Mouse (Mus musculus) heart, embryonic 10.5 days (tissue): Measurements from ENCODE around the gene Sf1. TPM values are rescaled to one million over a fixed set of nuclear protein-coding genes. Genes with fewer than 3 reads are reported as not detected.

Experiments used
- DNase-seq: peaks from one replicate; pipeline ENCODE4 v3.0.0-alpha.2; 2017; ENCODE audit warnings: low spot score
- H3K27ac ChIP-seq: fragments of 300-500 bp; sonication (generic); 2 replicates; pipeline ENCODE4 v1.5.1; 2016; ENCODE audit warnings: mild to moderate bottlenecking
- H3K27me3 ChIP-seq: fragments of 300-500 bp; sonication (generic); 2 replicates; pipeline ENCODE4 v1.6.1; 2016; ENCODE audit warnings: mild to moderate bottlenecking; ENCODE audit not compliant: poor library complexity, insufficient read depth, severe bottlenecking
- H3K36me3 ChIP-seq: fragments of 300-500 bp; sonication (generic); 2 replicates; pipeline ENCODE4 v1.6.1; 2016; ENCODE audit warnings: mild to moderate bottlenecking, moderate library complexity
- H3K4me1 ChIP-seq: fragments of 300-500 bp; sonication (generic); 2 replicates; pipeline ENCODE4 v1.6.1; 2016; ENCODE audit warnings: mild to moderate bottlenecking
- H3K4me3 ChIP-seq: fragments of 300-500 bp; sonication (generic); 2 replicates; pipeline ENCODE4 v1.5.1; 2016; ENCODE audit warnings: mild to moderate bottlenecking, moderate library complexity
- H3K9me3 ChIP-seq: fragments of 300-500 bp; sonication (generic); 2 replicates; pipeline ENCODE4 v1.6.1; 2016; ENCODE audit warnings: mild to moderate bottlenecking, moderate library complexity
- WGBS: fragments of 180-500 bp; shearing (Covaris S2); methylation state at CpG from one replicate; pipeline ENCODE4 v1.1.7; 2016; 5-methylcytosine and 5-hydroxymethylcytosine counted together
- polyA plus RNA-seq: library from polyadenylated mRNA; unstranded; fragments of >200 nt; fragmentation: Nextera tagmentation; extraction: Ambion mirVana; gene quantifications from 2 replicates; pipeline ENCODE4 v1.2.1, GENCODE M21; 2016

Sf1 gene
- polyA plus RNA-seq, 1 experiment from 2014 or later = 146 TPM

DNA sequence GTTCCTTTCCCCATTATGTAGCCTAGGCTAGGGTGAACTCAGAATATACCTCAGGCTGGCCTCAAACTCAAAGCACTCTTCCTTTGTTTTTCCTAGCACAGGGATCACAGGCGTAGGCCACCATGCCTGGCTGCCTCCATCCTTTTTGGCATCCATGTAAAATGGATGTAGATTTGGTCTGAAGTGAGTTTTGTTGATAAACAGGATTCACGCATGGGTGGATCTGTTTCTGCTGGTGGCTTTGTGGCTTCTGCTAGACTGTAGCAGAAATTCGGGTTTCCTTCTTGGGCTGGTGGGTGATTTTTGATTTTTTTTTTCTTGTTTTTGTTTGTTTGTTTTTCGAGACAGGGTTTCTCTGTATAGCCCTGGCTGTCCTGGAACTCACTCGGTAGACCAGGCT, 46.4 kb downstream of the Sf1 start:
- no peak for DNase-seq
- Histone ChIP-seq H3K4me1 (0 out of 2 replicates have a peak, but pooled peaks cover 11% of the 10 kb centered on the region), H3K9me3 (no peaks in the 10 kb centered on the region), H3K27me3 (peaks cover 30% of the 10 kb centered on the region), H3K36me3 (no peaks in the 10 kb centered on the region), H3K4me3 (no peak overlapping the region), H3K27ac (no peak overlapping the region)
- 83% methylated on average over 5 of the region's 5 CpGs for WGBS

DNA sequence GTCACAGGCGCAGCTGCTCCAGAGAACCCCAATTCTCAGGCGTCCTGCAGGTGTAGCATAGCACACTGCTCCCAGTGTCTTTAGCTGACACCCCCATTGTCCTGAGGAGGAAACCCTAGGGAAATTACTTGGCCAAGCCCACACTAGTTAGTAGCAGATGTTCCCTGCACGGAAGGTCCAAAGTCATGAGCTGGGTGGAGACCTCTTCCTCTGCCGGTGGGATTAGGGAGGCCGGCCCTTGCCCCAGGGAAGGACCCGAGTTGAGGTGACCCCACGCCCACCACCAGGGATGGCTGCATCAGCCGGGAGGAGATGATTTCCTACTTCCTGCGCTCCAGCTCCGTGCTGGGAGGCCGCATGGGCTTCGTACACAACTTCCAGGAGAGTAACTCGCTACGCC, 49.3 kb downstream of the Sf1 start:
- H3K27me3 ChIP-seq = peaks cover 58% of the 10 kb centered on the region
- peaks cover 32% of the 10 kb centered on the region for H3K4me1 ChIP-seq
- H3K36me3 ChIP-seq = no peaks in the 10 kb centered on the region
- no peak for DNase-seq
- H3K4me3 ChIP-seq = no peak overlapping the region
- H3K27ac ChIP-seq = no peak overlapping the region
- no peaks in the 10 kb centered on the region for H3K9me3 ChIP-seq
- WGBS = 49% methylated on average over 14 of the region's 14 CpGs

DNA sequence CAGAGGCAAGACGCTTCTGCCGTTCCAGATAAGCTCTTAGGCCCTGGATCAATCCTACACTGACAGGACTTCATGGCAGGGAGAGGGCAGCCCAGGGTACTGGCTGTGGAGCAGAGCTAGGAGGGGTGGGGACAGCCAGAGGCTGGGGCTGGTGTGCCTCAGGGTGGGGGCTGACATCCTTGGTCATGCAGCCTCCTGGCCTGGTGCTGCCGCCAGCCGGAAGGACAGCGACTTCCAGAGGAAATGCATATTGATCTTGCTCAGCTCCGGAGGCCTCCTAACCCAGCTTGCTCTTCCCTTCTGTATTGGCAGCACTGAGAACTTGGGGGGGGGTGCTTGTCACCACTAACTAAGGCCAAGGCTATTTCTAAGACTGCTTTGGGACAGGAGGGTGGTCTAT, 52.0 kb downstream of the Sf1 start:
- no peak for DNase-seq
- 22% methylated on average over 6 of the region's 6 CpGs for WGBS
- no peaks in the 10 kb centered on the region for H3K36me3 ChIP-seq
- H3K27ac ChIP-seq = no peak overlapping the region
- no peaks in the 10 kb centered on the region for H3K9me3 ChIP-seq
- H3K4me3 ChIP-seq = no peak overlapping the region
- H3K4me1 ChIP-seq = peaks cover 44% of the 10 kb centered on the region
- peaks cover 85% of the 10 kb centered on the region for H3K27me3 ChIP-seq

GRCm38 (mm10) chr19:6416124-6416770, 52.8 kb downstream of the Sf1 start:
- H3K4me1 ChIP-seq = peaks cover 44% of the 10 kb centered on the region
- no peak for DNase-seq
- 0 out of 2 replicates have a peak overlapping the region, but pooled peaks have one; percentile 5 for H3K4me3 ChIP-seq
- H3K27ac ChIP-seq = peak overlapping the region; percentile 44; the same call in 1 of the 2 replicates
- H3K36me3 ChIP-seq = no peaks in the 10 kb centered on the region
- no peaks in the 10 kb centered on the region for H3K9me3 ChIP-seq
- WGBS = 9% methylated on average over 9 of the region's 9 CpGs
- peaks cover 93% of the 10 kb centered on the region for H3K27me3 ChIP-seq

DNA sequence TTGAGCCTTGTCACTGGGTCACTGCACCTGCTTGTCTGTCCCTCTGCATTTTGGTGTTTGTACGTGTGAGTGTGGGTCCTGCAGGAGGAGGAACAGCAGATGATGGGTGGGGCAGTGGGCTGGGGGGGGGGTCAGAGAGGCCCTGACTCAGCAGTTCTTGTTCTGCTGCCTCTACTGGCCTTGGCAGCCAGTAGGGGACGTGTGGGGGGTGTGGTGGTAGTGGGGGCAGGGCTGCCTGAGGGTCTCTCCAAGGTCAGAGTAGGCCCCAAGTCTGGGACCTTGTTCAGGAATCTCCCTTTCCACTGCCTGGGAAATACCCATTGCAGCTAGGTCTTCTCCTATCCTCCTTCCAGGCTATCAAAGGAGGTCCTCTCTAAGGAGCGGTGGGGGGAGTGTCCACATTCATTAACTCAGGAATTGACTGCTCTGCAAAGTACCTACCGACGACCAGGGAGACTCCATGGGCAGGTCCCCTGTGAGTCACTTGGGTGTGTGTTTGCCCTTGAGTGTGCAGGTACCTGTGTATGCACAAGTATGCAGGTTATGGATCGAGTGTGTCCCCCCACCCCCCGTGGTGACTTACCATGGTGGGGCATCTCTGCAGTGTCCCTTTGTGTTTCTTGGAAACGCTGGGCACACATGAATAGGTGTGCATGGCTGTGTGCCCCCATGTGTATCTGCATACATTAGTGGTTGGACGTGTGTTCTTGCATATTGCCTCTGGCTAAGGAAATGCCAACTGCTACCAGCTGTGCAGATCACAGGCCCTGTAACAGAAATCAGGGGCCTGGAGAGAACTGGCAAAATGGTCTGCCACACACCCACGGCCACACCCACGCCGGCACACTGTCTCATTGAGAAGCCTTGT, 53.6 kb downstream of the Sf1 start:
- Histone ChIP-seq H3K9me3 (no peaks in the 10 kb centered on the region), H3K4me3 (no peak overlapping the region), H3K27ac (no peak overlapping the region), H3K36me3 (no peaks in the 10 kb centered on the region), H3K4me1 (peaks cover 44% of the 10 kb centered on the region), H3K27me3 (peaks cover 99% of the 10 kb centered on the region)
- WGBS = 61% methylated on average over 12 of the region's 12 CpGs
- DNase-seq = no peak

GRCm38 (mm10) chr19:6418233-6418879, 54.9 kb downstream of the Sf1 start, which contains the start of gene Nrxn2:
Gene Nrxn2, plus strand, starts transcription at chr19:6418731.
- 0 out of 2 replicates have a peak within 1 kb of the TSS, but pooled peaks have one; percentile 13 for H3K27ac ChIP-seq
- peaks cover 39% of the 10 kb centered on the region for H3K4me1 ChIP-seq
- H3K9me3 ChIP-seq = no peaks in the 10 kb centered on the region
- peak; percentile 87 for DNase-seq
- H3K27me3 ChIP-seq = peaks cover 99% of the 10 kb centered on the region
- WGBS = under 1% methylated on average over 46 of the region's 46 CpGs
- peak within 1 kb of the TSS; percentile 64 for H3K4me3 ChIP-seq
- no peaks in the 10 kb centered on the region for H3K36me3 ChIP-seq

- H3K9me3 ChIP-seq = no peaks in the 10 kb centered on the region
- H3K36me3 ChIP-seq = no peaks in the 10 kb centered on the region
- DNase-seq = no peak
- H3K27ac ChIP-seq = no peak overlapping the region
- peaks cover 99% of the 10 kb centered on the region for H3K27me3 ChIP-seq
- WGBS = 10% methylated on average over 21 of the region's 23 CpGs
- peaks cover 34% of the 10 kb centered on the region for H3K4me1 ChIP-seq
- H3K4me3 ChIP-seq = peak overlapping the region; percentile 64
These were observed 55.6 kb downstream of the Sf1 start for GRCm38 (mm10) chr19:6418984-6419692.

DNA sequence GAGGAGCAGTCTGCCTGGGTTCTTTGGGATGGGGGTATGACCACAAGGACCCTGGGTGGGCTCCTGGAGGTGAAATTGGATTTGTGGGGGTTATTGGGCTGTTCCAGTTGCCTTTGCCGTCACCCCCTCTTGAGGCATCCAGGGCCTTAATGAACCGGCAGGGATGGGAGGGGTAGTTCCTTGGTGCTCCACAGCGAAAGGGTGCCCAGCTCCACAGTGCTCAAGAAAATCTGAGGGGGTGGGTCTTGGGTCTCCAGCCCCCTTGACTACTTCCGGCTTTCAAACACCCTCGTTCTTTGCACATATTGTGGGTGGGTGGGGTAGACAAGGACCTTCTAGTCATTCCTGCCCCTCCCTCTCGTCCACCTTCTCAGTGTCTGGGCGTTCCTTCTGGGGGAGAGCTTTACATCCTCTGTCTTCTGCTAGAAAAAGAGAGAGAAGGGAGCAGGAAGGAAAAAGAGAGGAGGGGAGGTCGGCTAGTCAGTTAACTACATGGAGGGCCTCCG, 56.4 kb downstream of the Sf1 start:
- no peak for DNase-seq
- WGBS = 64% methylated on average over 9 of the region's 9 CpGs
- Histone ChIP-seq H3K9me3 (no peaks in the 10 kb centered on the region), H3K4me3 (no peak overlapping the region), H3K27me3 (peaks cover 99% of the 10 kb centered on the region), H3K36me3 (no peaks in the 10 kb centered on the region), H3K27ac (no peak overlapping the region), H3K4me1 (peaks cover 34% of the 10 kb centered on the region)

DNA sequence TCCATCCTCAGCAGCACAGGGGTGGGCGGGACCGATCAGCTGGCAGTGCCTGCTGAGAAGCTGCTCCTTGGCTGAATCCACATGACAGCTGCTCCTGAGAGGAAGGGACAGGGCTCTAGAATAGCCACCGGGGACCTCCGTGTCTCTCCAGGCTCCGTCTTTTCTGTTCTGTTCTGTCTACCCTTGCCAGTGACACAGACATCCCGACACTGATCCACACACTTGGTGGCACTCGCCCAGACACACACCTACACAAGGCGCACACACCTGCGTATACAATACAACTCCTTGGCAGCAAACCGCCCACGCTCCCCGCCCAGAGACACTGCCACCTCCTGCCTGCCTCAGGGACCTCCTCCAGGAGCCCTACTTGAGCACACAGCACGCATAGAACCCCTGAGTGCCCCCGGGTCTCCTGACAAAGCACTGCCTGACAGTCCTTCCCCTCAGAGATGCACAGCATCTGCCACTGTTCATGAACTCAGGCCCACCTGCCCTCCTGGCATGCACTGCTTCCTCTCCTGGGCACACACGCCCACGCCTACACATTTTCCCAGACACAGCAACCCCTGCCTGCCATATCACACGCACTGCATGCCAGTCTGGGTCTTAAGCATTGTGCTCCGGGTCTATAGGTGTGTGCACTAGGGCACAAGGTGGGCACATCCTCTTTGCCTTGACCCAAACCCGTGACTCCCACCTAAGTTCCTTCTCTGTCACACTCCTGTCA, 57.2 kb downstream of the Sf1 start:
- Histone ChIP-seq H3K27ac (no peak overlapping the region), H3K36me3 (no peaks in the 10 kb centered on the region), H3K4me3 (no peak overlapping the region), H3K27me3 (peaks cover 99% of the 10 kb centered on the region), H3K4me1 (peaks cover 29% of the 10 kb centered on the region), H3K9me3 (no peaks in the 10 kb centered on the region)
- WGBS = 51% methylated on average over 19 of the region's 19 CpGs
- DNase-seq = no peak

- no peaks in the 10 kb centered on the region for H3K36me3 ChIP-seq
- peaks cover 23% of the 10 kb centered on the region for H3K4me1 ChIP-seq
- peaks cover 99% of the 10 kb centered on the region for H3K27me3 ChIP-seq
- WGBS = 69% methylated on average over 9 of the region's 9 CpGs
- no peak overlapping the region for H3K4me3 ChIP-seq
- DNase-seq = no peak
- no peak overlapping the region for H3K27ac ChIP-seq
- no peaks in the 10 kb centered on the region for H3K9me3 ChIP-seq
These were observed 57.7 kb downstream of the Sf1 start for GRCm38 (mm10) chr19:6421211-6421590.

- no peak for DNase-seq
- peaks cover 15% of the 10 kb centered on the region for H3K4me1 ChIP-seq
- H3K36me3 ChIP-seq = no peaks in the 10 kb centered on the region
- H3K9me3 ChIP-seq = no peaks in the 10 kb centered on the region
- H3K4me3 ChIP-seq = no peak overlapping the region
- peaks cover 99% of the 10 kb centered on the region for H3K27me3 ChIP-seq
- 73% methylated on average over 7 of the region's 7 CpGs for WGBS
- H3K27ac ChIP-seq = no peak overlapping the region
These were observed 58.5 kb downstream of the Sf1 start for GRCm38 (mm10) chr19:6422014-6422413.

DNA sequence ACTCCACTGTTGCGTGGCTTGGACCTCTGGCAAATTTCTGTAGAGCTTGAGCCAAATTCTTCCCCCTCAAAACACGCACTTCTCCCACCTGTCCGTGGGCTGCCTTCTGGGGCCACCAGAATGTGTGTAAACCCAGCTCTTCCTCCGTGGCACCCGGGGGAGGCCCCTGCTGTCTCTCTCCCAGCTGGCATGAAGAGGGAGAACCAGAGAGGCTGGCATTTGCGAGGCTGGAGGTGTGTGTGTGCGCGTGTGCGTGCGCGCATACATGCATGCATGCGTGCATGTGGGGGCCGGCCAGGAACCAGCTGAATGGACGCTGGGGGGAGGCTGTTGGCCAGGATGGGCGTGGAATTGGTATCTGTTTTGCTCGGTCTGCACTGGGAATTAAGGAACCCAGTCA, 59.8 kb downstream of the Sf1 start:
- Histone ChIP-seq H3K4me3 (no peak overlapping the region), H3K4me1 (peaks cover 15% of the 10 kb centered on the region), H3K27ac (no peak overlapping the region), H3K9me3 (no peaks in the 10 kb centered on the region), H3K36me3 (no peaks in the 10 kb centered on the region), H3K27me3 (peaks cover 99% of the 10 kb centered on the region)
- WGBS = 77% methylated on average over 16 of the region's 16 CpGs
- DNase-seq = no peak
